Mouse (Mus musculus) ovary, adult 18-20 months (tissue): ENCODE measurements around the gene Nde1.
"Not testable (repeated sequence)": the region's sequence is repeated elsewhere in the genome, so short reads cannot be mapped to it uniquely, and the experiment has no call there.

ENCODE experiments used
- DNase-seq: peaks from one replicate; pipeline ENCODE4 v3.0.0; 2022; ENCODE audit warnings: low spot score, mixed read lengths

The Nde1 gene

GRCm38 (mm10) chr16:14162988-14163416 lies at the start of gene Nde1, which contains the start of gene Marf1:
Gene Nde1, plus strand, starts transcription at chr16:14163275.
Gene Marf1, minus strand, starts transcription at chr16:14163351.
- DNase-seq, result peak; percentile 91

GRCm38 (mm10) chr16:14117299-14117698 lies 45.8 kb upstream of the Nde1 start:
- no peak for DNase-seq

GRCm38 (mm10) chr16:14120941-14121340 lies 42.1 kb upstream of the Nde1 start:
- DNase-seq, result no peak

GRCm38 (mm10) chr16:14121563-14121962 lies 41.5 kb upstream of the Nde1 start:
- no peak for DNase-seq

- DNase-seq, result no peak
Measured at GRCm38 (mm10) chr16:14122586-14122985, 40.5 kb upstream of the Nde1 start.

GRCm38 (mm10) chr16:14123901-14124300 lies 39.2 kb upstream of the Nde1 start:
- no peak for DNase-seq

GRCm38 (mm10) chr16:14124709-14125108 lies 38.4 kb upstream of the Nde1 start:
- peak; percentile 63 for DNase-seq

GRCm38 (mm10) chr16:14125253-14125652 lies 37.8 kb upstream of the Nde1 start:
- no peak for DNase-seq

GRCm38 (mm10) chr16:14128977-14129376 lies 34.1 kb upstream of the Nde1 start:
- DNase-seq, result no peak

- DNase-seq, result no peak
Measured at GRCm38 (mm10) chr16:14130796-14131195, 32.3 kb upstream of the Nde1 start.

GRCm38 (mm10) chr16:14131376-14131775 lies 31.7 kb upstream of the Nde1 start:
- no peak for DNase-seq

- DNase-seq, result peak; percentile 39
Measured at GRCm38 (mm10) chr16:14131838-14132237, 31.2 kb upstream of the Nde1 start.

GRCm38 (mm10) chr16:14135014-14135413 lies 28.1 kb upstream of the Nde1 start:
- DNase-seq, result no peak

- no peak for DNase-seq
Measured at GRCm38 (mm10) chr16:14137976-14138561, 25.0 kb upstream of the Nde1 start.

- DNase-seq, result no peak
Measured at GRCm38 (mm10) chr16:14139106-14139505, 24.0 kb upstream of the Nde1 start.

GRCm38 (mm10) chr16:14143298-14143697 lies 19.8 kb upstream of the Nde1 start:
- DNase-seq, result no peak

- DNase-seq, result no peak
Measured at GRCm38 (mm10) chr16:14147712-14148111, 15.4 kb upstream of the Nde1 start.

- no peak for DNase-seq
Measured at GRCm38 (mm10) chr16:14151718-14152117, 11.4 kb upstream of the Nde1 start.

- DNase-seq, result not testable (repeated sequence)
Measured at GRCm38 (mm10) chr16:14155638-14156037, 7.4 kb upstream of the Nde1 start.

GRCm38 (mm10) chr16:14156312-14156711 lies 6.8 kb upstream of the Nde1 start:
- no peak for DNase-seq

GRCm38 (mm10) chr16:14158536-14158935 lies 4.5 kb upstream of the Nde1 start:
- no peak for DNase-seq

- DNase-seq, result peak; percentile 99
Measured at GRCm38 (mm10) chr16:14158936-14159745, 3.9 kb upstream of the Nde1 start.

GRCm38 (mm10) chr16:14159746-14160131 lies 3.3 kb upstream of the Nde1 start:
- peak; percentile 44 for DNase-seq
